Mouse (Mus musculus): ENCODE data around the gene Ppp4r4. TPM values are rescaled to one million over a fixed set of nuclear protein-coding genes. Genes with fewer than 3 reads are reported as not detected.

Gene Ppp4r4
- total and polyA plus RNA-seq, 3 experiments, result 1.0 to 3.0 TPM; not detected in 1

DNA sequence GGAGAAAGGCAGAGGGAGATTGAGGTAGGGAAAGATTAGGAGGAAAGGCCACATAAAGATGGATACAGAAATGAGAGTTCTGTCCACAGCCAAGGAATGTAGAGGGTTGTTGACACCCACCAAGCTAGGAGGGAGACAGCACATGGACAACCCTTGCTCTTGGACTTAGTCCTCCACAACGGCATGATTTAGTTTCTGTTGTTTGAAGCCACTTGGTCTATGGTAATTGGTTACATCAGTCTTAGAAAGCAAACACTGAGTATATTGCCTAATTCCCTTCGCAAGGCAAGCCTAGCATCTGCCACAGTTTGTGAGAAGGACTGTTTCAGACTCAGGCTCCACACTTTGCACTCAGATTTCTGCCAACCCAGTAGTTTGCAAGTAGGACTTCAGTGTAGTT lies 103.8 kb downstream of the Ppp4r4 start:
- Histone ChIP-seq H3K4me1 (ENCODE audit: control insufficient read depth in 1 of 2, insufficient read depth in 2 of 2, low read length in 2 of 2) (no peaks in the 10 kb centered on the region), H3K36me3 (ENCODE audit: control insufficient read depth in 1 of 2, insufficient read depth in 2 of 2, low read length in 2 of 2) (no peaks in the 10 kb centered on the region), H3K4me3 (ENCODE audit: control insufficient read depth in 1 of 2, insufficient read depth in 1 of 2, low read depth in 2 of 2, low read length in 2 of 2) (no peak overlapping the region), H3K9ac (ENCODE audit: control insufficient read depth, low read depth, low read length, poor library complexity, severe bottlenecking) (no peak overlapping the region), H3K79me2 (ENCODE audit: control insufficient read depth, insufficient read depth, low read length, poor library complexity) (no peaks in the 10 kb centered on the region), H3K27ac (ENCODE audit: control insufficient read depth, low read depth, low read length) (no peak overlapping the region), H3K9me3 (replicated peaks; ENCODE audit: insufficient read depth, low read length) (no peaks in the 10 kb centered on the region), H3K27me3 (ENCODE audit: control insufficient read depth in 1 of 2, insufficient read depth in 2 of 2, low read length in 2 of 2) (no peaks in the 10 kb centered on the region; a peak in 1 of 4 replicates)
- DNase-seq (ENCODE audit: low read depth, low spot score), result no peak
- no peak for TF ChIP-seq ZNF384 (IDR thresholded peaks at IDR 0.05; ENCODE audit: low read depth, low read length)
- TF ChIP-seq ZKSCAN1 (IDR thresholded peaks at IDR 0.05; ENCODE audit: low read depth, low read length), result no peak
- TF ChIP-seq POLR2AphosphoS2 (IDR thresholded peaks at IDR 0.05; ENCODE audit: low read length), result no peak
- no peak for TF ChIP-seq JUND (IDR thresholded peaks at IDR 0.05; ENCODE audit: low read depth, low read length)
- no peak for TF ChIP-seq USF1 (IDR thresholded peaks at IDR 0.05; ENCODE audit: low read depth, low read length)
- TF ChIP-seq SMC3 (IDR thresholded peaks at IDR 0.05; ENCODE audit: low read depth, low read length), result no peak
- no peak for TF ChIP-seq E2F4 (IDR thresholded peaks at IDR 0.05; ENCODE audit: borderline replicate concordance, low read depth, low read length)
- TF ChIP-seq TCF12 (IDR thresholded peaks at IDR 0.05; ENCODE audit: low read depth, low read length), result no peak
- TF ChIP-seq KAT2A (conservative IDR thresholded peaks at IDR 0.05; ENCODE audit: low read depth, low read length), result no peak
- TF ChIP-seq CHD2 (IDR thresholded peaks at IDR 0.05; ENCODE audit: low read length), result no peak
- TF ChIP-seq CHD1 (IDR thresholded peaks at IDR 0.05; ENCODE audit: low read depth, low read length), result no peak
- no peak for TF ChIP-seq POLR2AphosphoS5 (IDR thresholded peaks at IDR 0.05; ENCODE audit: borderline replicate concordance, low read depth, low read length)
- TF ChIP-seq MYB (IDR thresholded peaks at IDR 0.05; ENCODE audit: low read depth, low read length), result no peak
- no peak for TF ChIP-seq TAL1 (IDR thresholded peaks at IDR 0.05; ENCODE audit: low read length)
- TF ChIP-seq MXI1 (IDR thresholded peaks at IDR 0.05; ENCODE audit: low read depth, low read length), result no peak

DNA sequence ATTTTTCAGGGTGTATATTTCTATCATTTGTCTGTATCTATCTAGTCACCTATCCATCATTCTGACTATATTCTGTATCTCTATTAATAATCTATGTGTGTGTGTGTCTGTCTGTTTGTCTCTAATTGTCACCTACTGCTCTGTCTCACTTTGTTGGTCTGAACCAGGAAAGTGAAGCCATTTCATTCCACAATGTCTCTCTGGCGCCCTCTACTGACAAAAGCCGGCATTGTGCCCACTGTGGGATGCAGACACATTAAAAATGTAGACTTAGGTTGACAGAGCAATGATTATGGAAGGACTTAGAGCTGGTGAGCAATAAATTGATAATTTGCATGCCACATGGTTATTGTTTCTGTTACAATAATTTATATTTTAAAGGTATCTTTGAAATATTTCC lies 111.3 kb downstream of the Ppp4r4 start:
- Histone ChIP-seq H3K4me3 (ENCODE audit: control insufficient read depth in 1 of 2, insufficient read depth in 1 of 2, low read depth in 2 of 2, low read length in 2 of 2) (no peak overlapping the region), H3K9me3 (replicated peaks; ENCODE audit: insufficient read depth, low read length) (no peaks in the 10 kb centered on the region), H3K36me3 (ENCODE audit: control insufficient read depth in 1 of 2, insufficient read depth in 2 of 2, low read length in 2 of 2) (peaks cover 0 to 2% of the 10 kb centered on the region in 2 experiments; a peak in 1 of 4 replicates), H3K79me2 (ENCODE audit: control insufficient read depth, insufficient read depth, low read length, poor library complexity) (no peaks in the 10 kb centered on the region), H3K9ac (ENCODE audit: control insufficient read depth, low read depth, low read length, poor library complexity, severe bottlenecking) (no peak overlapping the region), H3K27ac (ENCODE audit: control insufficient read depth, low read depth, low read length) (no peak overlapping the region), H3K27me3 (ENCODE audit: control insufficient read depth in 1 of 2, insufficient read depth in 2 of 2, low read length in 2 of 2) (no peaks in the 10 kb centered on the region), H3K4me1 (ENCODE audit: control insufficient read depth in 1 of 2, insufficient read depth in 2 of 2, low read length in 2 of 2) (peaks cover 6 to 13% of the 10 kb centered on the region in 2 experiments; a peak in 3 of 4 replicates)
- DNase-seq (ENCODE audit: low read depth, low spot score), result peak; percentile 77
- TF ChIP-seq RAD21 (IDR thresholded peaks at IDR 0.05; ENCODE audit: low read depth, low read length), result peak; percentile 97
- no peak for TF ChIP-seq MEF2A (IDR thresholded peaks at IDR 0.05; ENCODE audit: extremely low read depth, insufficient replicate concordance, low read depth, low read length, poor library complexity, severe bottlenecking)
- TF ChIP-seq ELF1 (IDR thresholded peaks at IDR 0.05; ENCODE audit: low read depth, low read length), result 0 out of 2 replicates have a peak, but pooled peaks have one; percentile 8
- peak; percentile 88 to 99 (median 98) for TF ChIP-seq CTCF (IDR thresholded peaks at IDR 0.05 in 2 of 3, conservative IDR thresholded peaks at IDR 0.05 in 1 of 3; ENCODE audit: control insufficient read depth in 1 of 3, insufficient read depth in 1 of 3, low read depth in 2 of 3, low read length in 3 of 3, poor library complexity in 1 of 3, severe bottlenecking in 1 of 3)
- TF ChIP-seq POLR2AphosphoS5 (IDR thresholded peaks at IDR 0.05; ENCODE audit: borderline replicate concordance, low read depth, low read length), result no peak
- no peak for TF ChIP-seq ZMIZ1 (IDR thresholded peaks at IDR 0.05; ENCODE audit: low read depth, low read length)
- TF ChIP-seq JUND (IDR thresholded peaks at IDR 0.05; ENCODE audit: low read depth, low read length), result no peak
- peak; percentile 96 for TF ChIP-seq SMC3 (IDR thresholded peaks at IDR 0.05; ENCODE audit: low read depth, low read length)
- TF ChIP-seq EP300 (IDR thresholded peaks at IDR 0.05; ENCODE audit: low read depth in 1 of 2, low read length in 2 of 2), result 0 out of 4 replicates have a peak, but pooled peaks of 1 of the 2 experiments have one; percentile 11
- no peak for TF ChIP-seq MXI1 (IDR thresholded peaks at IDR 0.05; ENCODE audit: low read depth, low read length)
- no peak for TF ChIP-seq NELFE (IDR thresholded peaks at IDR 0.05; ENCODE audit: low read depth, low read length)
- 0 out of 2 replicates have a peak, but pooled peaks have one; percentile 16 for TF ChIP-seq TCF12 (IDR thresholded peaks at IDR 0.05; ENCODE audit: low read depth, low read length)
- no peak for TF ChIP-seq TBP (IDR thresholded peaks at IDR 0.05; ENCODE audit: low read depth, low read length)
- TF ChIP-seq ZC3H11A (IDR thresholded peaks at IDR 0.05; ENCODE audit: low read depth, low read length), result peak; percentile 94
- TF ChIP-seq POLR2A (IDR thresholded peaks at IDR 0.05; ENCODE audit: control insufficient read depth in 1 of 2, insufficient read depth in 1 of 2, low read depth in 1 of 2, low read length in 2 of 2, poor library complexity in 1 of 2), result no peak
- no peak for TF ChIP-seq MAFK (IDR thresholded peaks at IDR 0.05; ENCODE audit: borderline replicate concordance, low read depth, low read length)
- TF ChIP-seq MYB (IDR thresholded peaks at IDR 0.05; ENCODE audit: low read depth, low read length), result no peak
- no peak for TF ChIP-seq E2F4 (IDR thresholded peaks at IDR 0.05; ENCODE audit: borderline replicate concordance, low read depth, low read length)
- no peak for TF ChIP-seq ZKSCAN1 (IDR thresholded peaks at IDR 0.05; ENCODE audit: low read depth, low read length)

Data from MEL (cell line).